Mouse (Mus musculus) midbrain, embryonic 14.5 days (tissue): ENCODE results near the gene Naa35. TPM values are rescaled to one million over a fixed set of nuclear protein-coding genes. Genes with fewer than 3 reads are reported as not detected.
A peak's percentile ranks its signal among the peaks of the same experiment; 100 is the strongest.

ENCODE experiments used
- ATAC-seq: fragments of 200-750 bp; cut with Nextera tagmentation; 2 replicates; pipeline ENCODE4 v1.8.0; 2017; ENCODE audit warnings: moderate number of reproducible peaks, moderate library complexity; ENCODE audit not compliant: low FRiP score, low TSS enrichment
- DNase-seq: peaks from one replicate; pipeline ENCODE4 v3.0.0-alpha.2; 2015
- H3K27ac ChIP-seq: fragments of 300-500 bp; sonication (generic); replicated peaks from 2 replicates; pipeline ENCODE4 v1.5.1; 2014; ENCODE audit warnings: mild to moderate bottlenecking, low read depth, low read length, moderate library complexity
- H3K27me3 ChIP-seq: fragments of 300-500 bp; sonication (generic); 2 replicates; pipeline ENCODE4 v1.6.1; 2014; ENCODE audit warnings: low read length, control low read depth, mixed read lengths; ENCODE audit not compliant: control insufficient read depth, insufficient read depth
- H3K36me3 ChIP-seq: fragments of 300-500 bp; sonication (generic); 2 replicates; pipeline ENCODE4 v1.6.1; 2014; ENCODE audit warnings: low read length, control low read depth; ENCODE audit not compliant: control insufficient read depth, insufficient read depth
- H3K4me1 ChIP-seq: fragments of 300-500 bp; sonication (generic); 2 replicates; pipeline ENCODE4 v1.6.1; 2014; ENCODE audit warnings: mild to moderate bottlenecking, antibody characterized with exemption, low read length, control low read depth; ENCODE audit not compliant: control insufficient read depth, insufficient read depth
- H3K4me2 ChIP-seq: fragments of 300-500 bp; sonication (generic); 2 replicates; pipeline ENCODE4 v1.6.1; 2014; ENCODE audit warnings: mild to moderate bottlenecking, low read length, moderate library complexity
- H3K4me3 ChIP-seq: fragments of 300-500 bp; sonication (generic); replicated peaks from 2 replicates; pipeline ENCODE4 v1.5.1; 2014; ENCODE audit warnings: low read depth, low read length
- H3K9ac ChIP-seq: fragments of 300-500 bp; sonication (generic); replicated peaks from 2 replicates; pipeline ENCODE4 v1.6.1; 2014; ENCODE audit warnings: mild to moderate bottlenecking, low read length, moderate library complexity
- H3K9me3 ChIP-seq: fragments of 300-500 bp; sonication (generic); 2 replicates; pipeline ENCODE4 v1.6.1; 2016; ENCODE audit warnings: low read length, control low read depth, mixed read lengths; ENCODE audit not compliant: control insufficient read depth
- WGBS: fragments of 180-500 bp; shearing (Covaris S2); extraction: QIAGEN DNeasy Blood & Tissue Kit; methylation state at CpG from one replicate; pipeline ENCODE4 v1.1.7; 2014; 5-methylcytosine and 5-hydroxymethylcytosine counted together
- polyA plus RNA-seq: library from polyadenylated mRNA; unstranded; fragments of >200 nt; fragmentation: Nextera tagmentation; extraction: Ambion mirVana; gene quantifications from 2 replicates; pipeline ENCODE4 v1.2.1, GENCODE M21; 2014

Naa35 gene
- polyA plus RNA-seq, 1 experiment from 2014 or later: 153 TPM

DNA sequence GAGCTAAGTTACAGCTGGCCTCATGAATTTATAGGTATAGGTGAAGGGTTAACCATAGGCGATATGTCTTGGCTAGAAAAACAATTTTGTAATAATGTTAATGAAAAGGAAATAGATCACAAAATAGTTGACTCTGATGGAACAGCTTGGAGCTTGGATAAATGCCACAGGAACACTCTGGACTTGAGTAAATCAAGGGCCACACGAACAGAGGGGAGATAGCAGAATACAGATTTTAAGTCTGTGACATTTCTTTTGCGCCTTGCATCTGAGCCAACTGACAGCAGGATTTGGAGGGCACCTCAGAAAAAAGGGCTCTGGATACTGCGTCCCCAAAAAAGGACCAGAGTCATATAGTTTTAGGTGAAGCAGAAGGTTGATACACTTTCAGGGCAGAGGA is 20.6 kb upstream of the Naa35 start:
- H3K4me1 ChIP-seq: no peaks in the 10 kb centered on the region
- DNase-seq: no peak
- H3K4me2 ChIP-seq: no peak overlapping the region
- no peak for ATAC-seq
- no peak overlapping the region for H3K27ac ChIP-seq
- H3K9ac ChIP-seq: no peak overlapping the region
- H3K36me3 ChIP-seq: no peaks in the 10 kb centered on the region
- WGBS: 94% methylated on average over 4 of the region's 4 CpGs
- H3K4me3 ChIP-seq: no peak overlapping the region
- H3K9me3 ChIP-seq: no peaks in the 10 kb centered on the region
- no peaks in the 10 kb centered on the region for H3K27me3 ChIP-seq

DNA sequence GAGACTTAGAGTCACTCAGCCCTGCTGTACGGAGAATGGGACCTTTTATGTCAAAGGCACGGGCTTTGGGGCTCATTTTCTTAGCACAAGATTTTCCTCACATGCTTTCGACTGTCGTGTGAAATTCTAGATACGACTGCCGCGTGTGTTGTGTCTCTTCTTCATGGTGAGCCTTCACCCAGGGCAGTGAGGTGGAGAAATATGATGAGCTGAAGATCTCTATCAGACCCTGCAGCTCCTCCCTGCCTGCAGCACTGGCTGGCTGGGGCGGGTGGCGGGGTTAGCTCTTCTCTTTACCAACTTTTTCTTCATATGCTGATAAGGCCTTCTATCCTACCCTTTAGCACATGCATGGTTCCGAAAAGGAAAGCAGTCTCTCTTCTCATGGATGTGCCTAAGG is 20.1 kb upstream of the Naa35 start:
- Histone ChIP-seq H3K27me3 (no peaks in the 10 kb centered on the region), H3K4me3 (no peak overlapping the region), H3K36me3 (no peaks in the 10 kb centered on the region), H3K4me2 (no peak overlapping the region), H3K9ac (no peak overlapping the region), H3K4me1 (no peaks in the 10 kb centered on the region), H3K27ac (no peak overlapping the region), H3K9me3 (no peaks in the 10 kb centered on the region)
- WGBS: 81% methylated on average over 10 of the region's 10 CpGs
- ATAC-seq: no peak
- DNase-seq: no peak

DNA sequence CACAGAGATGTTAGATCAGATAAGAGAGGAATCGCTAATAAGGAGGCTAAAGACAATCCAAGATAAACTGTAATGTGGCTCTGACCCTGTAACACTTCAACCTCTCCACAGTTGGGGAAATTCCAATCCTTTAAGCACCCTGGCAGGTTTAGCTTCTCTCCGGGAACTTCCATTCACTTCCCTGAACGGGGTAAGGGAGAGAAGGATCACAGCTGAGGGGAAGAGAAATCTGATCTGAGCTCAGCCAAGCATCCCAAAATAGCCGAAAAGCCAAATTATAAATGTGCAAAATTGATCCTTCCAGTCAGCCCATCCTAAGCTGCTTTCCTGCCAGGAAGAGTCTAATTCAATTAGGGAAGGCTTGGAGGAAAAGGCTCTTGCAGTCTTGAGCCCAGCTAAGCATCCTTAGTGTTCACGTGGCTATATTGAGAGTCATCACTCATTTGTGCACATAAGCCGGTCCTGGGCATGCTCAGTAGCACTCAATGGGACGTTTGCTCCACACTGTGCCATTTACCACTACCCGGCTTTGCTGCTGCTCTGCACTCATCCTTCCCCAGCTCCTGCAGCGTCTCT is 19.0 kb upstream of the Naa35 start:
- Histone ChIP-seq H3K4me1 (no peaks in the 10 kb centered on the region), H3K4me2 (no peak overlapping the region), H3K27me3 (no peaks in the 10 kb centered on the region), H3K4me3 (no peak overlapping the region), H3K9me3 (no peaks in the 10 kb centered on the region), H3K9ac (no peak overlapping the region), H3K27ac (no peak overlapping the region), H3K36me3 (no peaks in the 10 kb centered on the region)
- no peak for ATAC-seq
- peak; percentile 27 for DNase-seq
- 62% methylated on average over 9 of the region's 9 CpGs for WGBS

DNA sequence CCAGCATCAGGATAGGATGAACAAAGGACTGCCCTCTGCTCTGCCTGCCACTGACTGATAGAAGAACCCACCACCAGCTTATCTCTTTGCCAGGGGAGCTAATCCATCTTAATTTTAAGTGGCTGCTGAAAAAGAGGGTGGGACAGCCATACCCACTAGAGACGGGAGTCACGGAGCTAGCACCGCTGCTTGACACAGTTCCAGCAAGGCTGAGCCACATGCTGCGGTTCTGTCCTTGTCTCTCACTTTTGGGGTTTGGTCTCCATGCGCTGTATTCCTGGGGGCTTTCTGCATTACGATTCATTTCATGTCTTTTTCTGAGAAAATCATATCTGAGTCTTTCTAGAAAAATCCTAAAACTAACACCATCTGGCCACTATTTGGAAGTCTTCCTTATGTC is 14.0 kb upstream of the Naa35 start:
- 81% methylated on average over 6 of the region's 6 CpGs for WGBS

DNA sequence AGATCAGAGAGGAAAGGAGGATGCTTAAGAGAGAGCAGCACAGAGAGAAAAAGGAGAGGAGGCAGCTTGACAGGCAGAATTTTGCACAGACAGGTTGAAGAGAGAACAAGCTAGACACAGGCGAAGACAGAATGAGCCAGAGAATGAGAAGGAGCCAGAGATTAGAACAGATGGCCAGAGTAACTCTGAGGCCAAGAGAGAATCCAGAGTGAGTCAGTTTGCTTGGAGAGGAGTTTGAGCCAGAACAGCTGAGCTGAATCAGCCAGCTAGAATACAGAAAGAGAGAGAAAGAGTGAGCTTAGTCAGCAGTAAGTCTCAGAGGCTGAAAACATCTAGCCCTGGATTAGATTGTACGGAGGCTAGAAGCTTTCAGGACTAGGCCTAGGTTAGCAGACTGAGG is 12.5 kb upstream of the Naa35 start:
- Histone ChIP-seq H3K27ac (no peak overlapping the region), H3K27me3 (no peaks in the 10 kb centered on the region), H3K9ac (no peak overlapping the region), H3K9me3 (no peaks in the 10 kb centered on the region), H3K4me1 (no peaks in the 10 kb centered on the region), H3K36me3 (no peaks in the 10 kb centered on the region), H3K4me3 (no peak overlapping the region), H3K4me2 (no peak overlapping the region)
- ATAC-seq: no peak
- 87% methylated on average over 2 of the region's 2 CpGs for WGBS
- DNase-seq: no peak

More for the DNA sequence above, 14.0 kb upstream of the Naa35 start:
- DNase-seq (no peak), ATAC-seq (no peak)
- Histone ChIP-seq H3K4me2 (no peak overlapping the region), H3K36me3 (no peaks in the 10 kb centered on the region), H3K9me3 (no peaks in the 10 kb centered on the region), H3K4me1 (no peaks in the 10 kb centered on the region), H3K27me3 (no peaks in the 10 kb centered on the region), H3K9ac (no peak overlapping the region), H3K27ac (no peak overlapping the region), H3K4me3 (no peak overlapping the region)

DNA sequence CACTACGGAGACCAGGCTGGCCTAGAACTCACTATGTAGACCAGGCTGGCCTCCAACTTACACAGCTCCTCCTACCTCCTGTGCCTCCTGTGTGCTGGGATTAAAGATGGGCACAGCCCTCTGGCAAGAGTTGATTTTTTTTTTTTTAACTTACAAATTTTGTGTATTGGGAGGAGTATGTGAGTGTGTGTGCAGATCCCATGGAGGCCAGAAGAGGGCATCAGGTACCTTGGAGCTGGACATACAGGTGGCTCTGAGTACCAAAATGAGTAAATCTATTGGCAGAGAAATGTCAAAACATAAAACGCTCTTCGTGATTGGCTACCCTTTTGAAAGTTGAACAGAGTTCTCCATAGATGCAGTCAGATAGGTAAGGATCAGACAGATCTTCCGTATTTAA is 4.1 kb upstream of the Naa35 start:
- ATAC-seq: no peak
- Histone ChIP-seq H3K4me2 (no peak overlapping the region), H3K4me3 (no peak overlapping the region), H3K27me3 (no peaks in the 10 kb centered on the region), H3K9me3 (no peaks in the 10 kb centered on the region), H3K36me3 (no peaks in the 10 kb centered on the region), H3K9ac (no peak overlapping the region), H3K4me1 (peaks cover 1% of the 10 kb centered on the region; the same call in 1 of the 2 replicates), H3K27ac (no peak overlapping the region)
- 95% methylated on average over 4 of the region's 4 CpGs for WGBS
- DNase-seq: no peak

DNA sequence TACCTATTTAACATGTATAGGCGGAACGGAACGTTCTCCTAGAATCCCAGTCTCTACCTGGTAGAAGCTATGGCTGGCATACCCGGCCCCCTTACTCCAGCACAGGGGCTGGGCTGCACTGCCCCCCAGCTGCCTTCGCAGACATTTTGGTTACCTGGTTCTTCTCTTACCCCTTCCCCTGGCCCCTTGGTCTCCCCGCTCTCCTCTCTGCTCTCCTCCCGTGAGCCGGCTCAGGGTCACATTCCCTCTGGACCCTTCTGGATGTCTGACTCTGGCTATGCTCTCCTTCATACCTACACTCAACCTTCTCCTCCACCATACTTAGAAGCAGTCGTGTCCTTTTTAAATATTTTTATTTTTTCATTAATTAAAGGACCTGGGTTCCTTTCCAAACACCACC is 578 bp upstream of the Naa35 start:
- peak overlapping the region; percentile 52 for H3K9ac ChIP-seq
- ATAC-seq (peak; percentile 58), DNase-seq (peak; percentile 50)
- peak overlapping the region; percentile 80 for H3K4me2 ChIP-seq
- 4% methylated on average over 9 of the region's 9 CpGs for WGBS
- peaks cover 21% of the 10 kb centered on the region for H3K4me1 ChIP-seq
- H3K27me3 ChIP-seq: no peaks in the 10 kb centered on the region
- peaks cover 17% of the 10 kb centered on the region for H3K36me3 ChIP-seq
- peak overlapping the region; percentile 58 for H3K27ac ChIP-seq
- H3K4me3 ChIP-seq: peak overlapping the region; percentile 87
- no peaks in the 10 kb centered on the region for H3K9me3 ChIP-seq

DNA sequence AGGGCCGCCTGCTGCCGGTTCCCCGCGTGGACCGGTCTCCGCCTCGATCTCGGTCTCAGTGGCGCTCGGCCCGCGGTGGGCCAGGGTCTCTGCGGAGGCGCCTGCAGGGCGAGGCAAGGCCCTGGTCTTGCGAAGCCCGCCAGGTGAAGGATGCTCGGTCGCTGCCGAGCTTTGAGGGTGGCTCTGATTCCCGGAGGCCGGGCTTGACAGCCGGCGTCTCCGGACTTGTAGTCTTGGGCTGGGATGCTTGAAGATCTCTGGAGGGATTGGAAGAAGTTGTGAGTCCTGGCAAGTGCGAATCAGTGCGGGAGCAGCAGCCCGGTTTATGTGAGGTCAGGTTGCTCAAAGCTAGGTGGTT is 568 bp downstream of the Naa35 start:
- H3K27ac ChIP-seq: peak overlapping the region; percentile 84
- H3K9ac ChIP-seq: peak overlapping the region; percentile 90
- no peaks in the 10 kb centered on the region for H3K27me3 ChIP-seq
- peak overlapping the region; percentile 87 for H3K4me3 ChIP-seq
- H3K9me3 ChIP-seq: no peaks in the 10 kb centered on the region
- peaks cover 27% of the 10 kb centered on the region for H3K36me3 ChIP-seq
- ATAC-seq (no peak; the same call in 1 of the 2 replicates), DNase-seq (peak; percentile 65)
- WGBS: under 1% methylated on average over 28 of the region's 28 CpGs
- peak overlapping the region; percentile 72 for H3K4me2 ChIP-seq
- H3K4me1 ChIP-seq: peaks cover 21% of the 10 kb centered on the region

DNA sequence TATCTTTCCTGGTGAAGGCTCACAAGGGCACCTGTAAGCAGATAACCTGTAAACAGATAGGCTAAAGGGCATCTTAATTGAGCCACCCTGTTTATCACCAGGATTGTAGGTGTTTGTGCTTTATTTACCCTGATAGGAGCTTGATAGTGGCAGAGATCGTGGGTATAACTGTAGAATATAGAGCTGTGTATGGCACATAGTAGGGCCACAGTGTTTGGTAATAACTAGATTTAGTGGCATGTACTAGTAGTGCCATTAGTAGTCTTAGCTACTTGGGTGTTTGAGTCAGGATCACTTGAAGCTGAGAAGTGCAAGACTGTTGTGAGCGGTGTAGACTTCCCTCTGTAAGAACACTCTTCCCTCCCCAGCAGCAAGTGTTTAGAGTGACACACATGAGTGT is 2.1 kb downstream of the Naa35 start:
- H3K36me3 ChIP-seq: peaks cover 43% of the 10 kb centered on the region
- H3K27ac ChIP-seq: no peak overlapping the region
- peak overlapping the region; percentile 87; the same call in 1 of the 2 replicates for H3K4me3 ChIP-seq

More for the DNA sequence above, 2.1 kb downstream of the Naa35 start:
- 96% methylated on average over 2 of the region's 2 CpGs for WGBS
- H3K9me3 ChIP-seq: no peaks in the 10 kb centered on the region
- H3K4me2 ChIP-seq: peak overlapping the region; percentile 72
- DNase-seq (no peak), ATAC-seq (no peak)
- no peaks in the 10 kb centered on the region for H3K27me3 ChIP-seq
- H3K4me1 ChIP-seq: peaks cover 21% of the 10 kb centered on the region
- no peak overlapping the region; the same call in 1 of the 2 replicates for H3K9ac ChIP-seq
